Mouse (Mus musculus) ES-E14 (cell line): ENCODE results near the gene Cdhr3. TPM values are rescaled to one million over a fixed set of nuclear protein-coding genes. Genes with fewer than 3 reads are reported as not detected.
A peak's percentile ranks its signal among the peaks of the same experiment; 100 is the strongest.

Source experiments
- DNase-seq: peaks from one replicate; pipeline ENCODE4 v3.0.0-alpha.2; 2013; ENCODE audit warnings: low read depth, low spot score
- H3K27ac ChIP-seq: 2 replicates; pipeline ENCODE4 v1.5.1; 2012; ENCODE audit warnings: low read depth, mild to moderate bottlenecking, low read length, moderate library complexity, mixed read lengths; ENCODE audit not compliant: poor library complexity, insufficient read depth, severe bottlenecking
- H3K36me3 ChIP-seq: 2 replicates; pipeline ENCODE4 v1.6.1; 2012; ENCODE audit warnings: mild to moderate bottlenecking, low read length, moderate library complexity, mixed read lengths; ENCODE audit not compliant: control insufficient read depth, poor library complexity, insufficient read depth, severe bottlenecking
- H3K4me1 ChIP-seq, 2 experiments: fragments of 150-350 bp in 1 of 2; sonication (generic) in 1 of 2; 2 replicates each; pipeline ENCODE4 v1.6.1; 2012; ENCODE audit warnings: low read length in 2 of 2, mild to moderate bottlenecking in 1 of 2, mixed read lengths in 1 of 2; ENCODE audit not compliant: control insufficient read depth in 2 of 2, insufficient read depth in 2 of 2, poor library complexity in 1 of 2
- H3K4me3 ChIP-seq, 2 experiments: fragments of 150-350 bp in 1 of 2; sonication (generic) in 1 of 2; 2 replicates each; pipeline ENCODE4 v1.5.1; 2012; ENCODE audit warnings: low read length in 2 of 2, low read depth in 1 of 2, mild to moderate bottlenecking in 1 of 2, mixed read lengths in 1 of 2; ENCODE audit not compliant: insufficient read depth in 1 of 2, poor library complexity in 1 of 2, severe bottlenecking in 1 of 2
- H3K9ac ChIP-seq: 2 replicates; pipeline ENCODE4 v1.6.1; 2012; ENCODE audit warnings: low read depth, mild to moderate bottlenecking, low read length, mixed read lengths; ENCODE audit not compliant: poor library complexity, insufficient read depth, severe bottlenecking
- H3K9me3 ChIP-seq: fragments of 150-350 bp; sonication (generic); 2 replicates; pipeline ENCODE4 v1.6.1; 2012; ENCODE audit warnings: low read depth, mild to moderate bottlenecking, low read length; ENCODE audit not compliant: control insufficient read depth, insufficient read depth
- CHD2 ChIP-seq: IDR thresholded peaks from 2 replicates; pipeline ENCODE4 v1.6.1; 2014; ENCODE audit warnings: mild to moderate bottlenecking, low read depth, low read length, inconsistent platforms
- HCFC1 ChIP-seq: IDR thresholded peaks from 2 replicates; pipeline ENCODE4 v1.6.1; 2012; ENCODE audit warnings: low read length, inconsistent platforms, borderline replicate concordance; ENCODE audit not compliant: insufficient read depth
- MAFK ChIP-seq: IDR thresholded peaks from 2 replicates; pipeline ENCODE4 v1.6.1; 2014; ENCODE audit warnings: mild to moderate bottlenecking, low read depth, low read length, inconsistent platforms; ENCODE audit not compliant: insufficient read depth
- ZC3H11A ChIP-seq: IDR thresholded peaks from 2 replicates; pipeline ENCODE4 v1.6.1; 2012; ENCODE audit warnings: low read depth, mild to moderate bottlenecking, inconsistent platforms, low read length, borderline replicate concordance
- ZNF384 ChIP-seq: IDR thresholded peaks from 2 replicates; pipeline ENCODE4 v1.6.1; 2012; ENCODE audit warnings: low read depth, low read length, inconsistent platforms
- in situ Hi-C, 2 experiments: fragments of 600-800 bp; cut with MboI; formaldehyde crosslinking; loops; one replicate each; pipeline ENCODE4 v1.15.1; 2025; ENCODE audit warnings: low sequenced_read_pairs in 2 of 2, inconsistent platforms in 1 of 2; ENCODE audit not compliant: unreplicated experiment in 2 of 2
- total RNA-seq: library from RNA; depleted of rRNA; stranded (reverse); fragments of 300-350 nt; gene quantifications from 2 replicates; pipeline ENCODE4 v1.2.3, GENCODE M21; 2012

Gene Cdhr3
- total RNA-seq, 1 experiment, result not detected

- TF ChIP-seq ZNF384, result no peak
- no peak for TF ChIP-seq CHD2
- no peak overlapping the region for H3K4me3 ChIP-seq
- no peaks in the 10 kb centered on the region for H3K36me3 ChIP-seq
- no peaks in the 10 kb centered on the region for H3K9me3 ChIP-seq
- no peak for DNase-seq
- H3K27ac ChIP-seq, result no peak overlapping the region
- peaks cover 0 to 3% of the 10 kb centered on the region in 2 experiments; a peak in 1 of 4 replicates for H3K4me1 ChIP-seq
- no peak overlapping the region for H3K9ac ChIP-seq
- in situ Hi-C loops, result loop anchor here (10.0 kb wide), 1 partner anchor 99 kb away; no protein-coding TSS in a partner anchor
Observed at GRCm38 (mm10) chr12:33014050-33014796, 78.5 kb downstream of the Cdhr3 start.

GRCm38 (mm10) chr12:33010026-33010425, 82.6 kb downstream of the Cdhr3 start:
- TF ChIP-seq ZC3H11A, result peak; percentile 68; the same call in 1 of the 2 replicates
- TF ChIP-seq CHD2, result no peak
- Histone ChIP-seq H3K36me3 (no peaks in the 10 kb centered on the region), H3K4me1 (peaks cover 2 to 8% of the 10 kb centered on the region in 2 experiments; a peak in 2 of 4 replicates)

GRCm38 (mm10) chr12:33009206-33009966, 83.3 kb downstream of the Cdhr3 start:
- in situ Hi-C loops, result no loop called here
- DNase-seq, result no peak

More at GRCm38 (mm10) chr12:33010026-33010425, 82.6 kb downstream of the Cdhr3 start:
- in situ Hi-C loops, result loop anchor here (10.0 kb wide), 1 partner anchor 95 kb away; no protein-coding TSS in a partner anchor
- no peak overlapping the region for H3K9ac ChIP-seq
- H3K4me3 ChIP-seq, result no peak overlapping the region
- no peak overlapping the region for H3K27ac ChIP-seq
- no peak for DNase-seq
- H3K9me3 ChIP-seq, result no peaks in the 10 kb centered on the region

GRCm38 (mm10) chr12:33008305-33009110, 84.2 kb downstream of the Cdhr3 start:
- H3K36me3 ChIP-seq, result no peaks in the 10 kb centered on the region
- no peak for DNase-seq
- in situ Hi-C loops, result no loop called here
- no peak overlapping the region for H3K9ac ChIP-seq
- peaks cover 2 to 8% of the 10 kb centered on the region in 2 experiments; a peak in 2 of 4 replicates for H3K4me1 ChIP-seq
- no peak for TF ChIP-seq MAFK
- no peak for TF ChIP-seq ZC3H11A
- no peak for TF ChIP-seq ZNF384
- no peak for TF ChIP-seq HCFC1
- no peaks in the 10 kb centered on the region for H3K9me3 ChIP-seq
- H3K27ac ChIP-seq, result no peak overlapping the region
- no peak overlapping the region for H3K4me3 ChIP-seq

More at GRCm38 (mm10) chr12:33009206-33009966, 83.3 kb downstream of the Cdhr3 start:
- Histone ChIP-seq H3K4me1 (peaks cover 2 to 8% of the 10 kb centered on the region in 2 experiments; a peak in 2 of 4 replicates), H3K27ac (no peak overlapping the region), H3K36me3 (no peaks in the 10 kb centered on the region), H3K9ac (no peak overlapping the region), H3K4me3 (no peak overlapping the region), H3K9me3 (no peaks in the 10 kb centered on the region)
- TF ChIP-seq CHD2, result no peak
- TF ChIP-seq ZC3H11A, result no peak
- TF ChIP-seq MAFK, result no peak
- TF ChIP-seq ZNF384, result no peak
- TF ChIP-seq HCFC1, result no peak
